Mouse (Mus musculus) embryo, embryonic 11.5 days (tissue): ENCODE results near the gene Yif1b.

Experiments
- DNase-seq: peaks from one replicate; pipeline ENCODE4 v3.0.0-alpha.2; 2012; ENCODE audit warnings: low read depth, low spot score

Gene Yif1b

GRCm38 (mm10) chr7:29280801-29281200 lies 42.7 kb downstream of the Yif1b start:
- DNase-seq: no peak

GRCm38 (mm10) chr7:29281201-29282073 lies 43.3 kb downstream of the Yif1b start, which contains the start of gene Spint2:
Gene Spint2 (minus strand): TSS chr7:29281912.
- no peak for DNase-seq

- DNase-seq: no peak
These were observed 44.0 kb downstream of the Yif1b start for GRCm38 (mm10) chr7:29282074-29282554.

GRCm38 (mm10) chr7:29283876-29284275 lies 45.7 kb downstream of the Yif1b start:
- DNase-seq: no peak

- DNase-seq: no peak
These were observed 46.4 kb downstream of the Yif1b start for GRCm38 (mm10) chr7:29284523-29284922.

- no peak for DNase-seq
These were observed 49.4 kb downstream of the Yif1b start for GRCm38 (mm10) chr7:29287481-29287880.

- DNase-seq: no peak
These were observed 50.0 kb downstream of the Yif1b start for GRCm38 (mm10) chr7:29288079-29288478.

- no peak for DNase-seq
These were observed 51.0 kb downstream of the Yif1b start, which contains the start of gene Ppp1r14a for GRCm38 (mm10) chr7:29288942-29289638. Gene Ppp1r14a (plus strand): TSS chr7:29289308.

- no peak for DNase-seq
These were observed 51.7 kb downstream of the Yif1b start for GRCm38 (mm10) chr7:29289856-29290255.

- no peak for DNase-seq
These were observed 52.8 kb downstream of the Yif1b start for GRCm38 (mm10) chr7:29290691-29291485.

- no peak for DNase-seq
These were observed 53.7 kb downstream of the Yif1b start for GRCm38 (mm10) chr7:29291616-29292457.

GRCm38 (mm10) chr7:29292458-29293098 lies 54.4 kb downstream of the Yif1b start:
- no peak for DNase-seq

GRCm38 (mm10) chr7:29293131-29294065 lies 55.3 kb downstream of the Yif1b start:
- no peak for DNase-seq

GRCm38 (mm10) chr7:29294111-29294761 lies 56.1 kb downstream of the Yif1b start:
- no peak for DNase-seq

- no peak for DNase-seq
These were observed 57.9 kb downstream of the Yif1b start for GRCm38 (mm10) chr7:29295861-29296647.

- no peak for DNase-seq
These were observed 58.9 kb downstream of the Yif1b start for GRCm38 (mm10) chr7:29296998-29297397.
